Mouse (Mus musculus) hematopoietic stem cell, adult 5-6 weeks (primary cell): ENCODE data around the gene Pakap. TPM values are rescaled to one million over a fixed set of nuclear protein-coding genes. Genes with fewer than 3 reads are reported as not detected.
A peak's percentile ranks its signal among the peaks of the same experiment; 100 is the strongest.

Source experiments
- ATAC-seq, 2 experiments: fragments of 125-278 bp in 1 of 2; replicated peaks in 1 of 2; 2 replicates each; pipeline ENCODE4 v1.8.0; 2016 to 2017; ENCODE audit warnings: inconsistent platforms in 2 of 2, mild to moderate bottlenecking in 2 of 2, moderate number of reproducible peaks in 2 of 2, low read depth in 1 of 2, moderate TSS enrichment in 1 of 2; ENCODE audit not compliant: low FRiP score in 2 of 2, poor library complexity in 2 of 2, severe bottlenecking in 2 of 2, insufficient read depth in 1 of 2, low TSS enrichment in 1 of 2
- total RNA-seq: library from RNA; stranded (forward); fragments of 172-1452, 232-1000 nt; gene quantifications from 2 replicates; pipeline ENCODE4 v1.2.3, GENCODE M21; 2017

The Pakap gene
- total RNA-seq, 1 experiment from 2014 or later: not detected

DNA sequence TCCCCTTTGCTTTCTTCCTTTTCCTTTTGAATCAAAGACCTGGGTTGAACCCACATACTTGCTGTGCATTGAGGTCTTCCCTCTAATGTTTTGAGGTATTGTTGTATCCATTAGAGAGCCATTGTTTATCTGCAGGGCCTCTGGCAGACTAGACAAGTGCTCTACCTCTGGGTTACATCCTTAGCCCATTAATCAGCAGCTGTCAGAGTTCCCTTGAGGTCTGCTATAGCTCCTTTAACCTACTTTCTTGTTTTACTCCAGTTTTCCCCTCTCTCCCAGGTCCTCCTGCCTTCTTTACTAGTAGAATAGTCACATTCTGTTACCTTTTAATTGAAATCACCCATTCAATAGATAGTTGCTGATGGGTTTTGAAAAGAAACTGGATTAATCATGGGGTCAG, 221.1 kb downstream of the Pakap start:
- no peak for ATAC-seq

DNA sequence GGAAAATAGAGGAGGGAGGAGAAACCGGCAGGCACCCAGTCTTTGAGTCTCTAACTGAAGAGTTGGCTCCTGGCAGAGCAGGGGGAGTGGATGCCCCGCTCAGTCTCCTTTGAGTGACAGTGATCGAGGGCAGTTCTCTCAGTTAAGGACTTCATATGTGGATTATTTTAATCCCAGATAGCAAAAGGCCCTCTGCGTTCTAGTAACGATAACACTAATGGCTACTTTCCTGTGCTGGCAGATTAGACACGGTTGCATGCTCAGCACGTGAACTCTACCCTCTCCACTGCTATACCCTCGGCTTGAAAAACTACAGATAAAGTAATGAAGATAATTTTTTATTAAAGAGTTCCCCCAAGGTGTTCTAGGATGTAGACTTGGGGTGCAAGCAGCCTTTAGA, 226.0 kb downstream of the Pakap start:
- ATAC-seq: no peak

DNA sequence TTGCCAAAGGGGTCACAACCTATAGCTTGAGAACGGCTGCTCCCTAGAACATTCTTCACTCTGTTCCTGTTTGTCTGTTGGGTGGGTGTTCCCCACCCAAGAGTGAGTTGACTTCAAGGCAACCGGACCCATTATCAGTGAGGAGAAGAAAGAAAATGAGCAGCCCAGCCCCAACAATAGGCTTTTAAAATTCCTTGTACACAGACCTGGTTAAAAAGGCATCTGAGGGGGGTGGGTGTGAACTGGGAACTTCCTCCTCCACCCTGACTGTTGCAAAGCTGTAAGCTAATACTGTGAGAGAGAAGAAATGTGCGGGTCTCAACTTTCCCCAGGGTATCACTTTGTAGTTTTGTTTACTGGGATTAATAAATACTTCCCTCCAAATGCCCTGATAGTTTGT, 226.6 kb downstream of the Pakap start:
- no peak for ATAC-seq

DNA sequence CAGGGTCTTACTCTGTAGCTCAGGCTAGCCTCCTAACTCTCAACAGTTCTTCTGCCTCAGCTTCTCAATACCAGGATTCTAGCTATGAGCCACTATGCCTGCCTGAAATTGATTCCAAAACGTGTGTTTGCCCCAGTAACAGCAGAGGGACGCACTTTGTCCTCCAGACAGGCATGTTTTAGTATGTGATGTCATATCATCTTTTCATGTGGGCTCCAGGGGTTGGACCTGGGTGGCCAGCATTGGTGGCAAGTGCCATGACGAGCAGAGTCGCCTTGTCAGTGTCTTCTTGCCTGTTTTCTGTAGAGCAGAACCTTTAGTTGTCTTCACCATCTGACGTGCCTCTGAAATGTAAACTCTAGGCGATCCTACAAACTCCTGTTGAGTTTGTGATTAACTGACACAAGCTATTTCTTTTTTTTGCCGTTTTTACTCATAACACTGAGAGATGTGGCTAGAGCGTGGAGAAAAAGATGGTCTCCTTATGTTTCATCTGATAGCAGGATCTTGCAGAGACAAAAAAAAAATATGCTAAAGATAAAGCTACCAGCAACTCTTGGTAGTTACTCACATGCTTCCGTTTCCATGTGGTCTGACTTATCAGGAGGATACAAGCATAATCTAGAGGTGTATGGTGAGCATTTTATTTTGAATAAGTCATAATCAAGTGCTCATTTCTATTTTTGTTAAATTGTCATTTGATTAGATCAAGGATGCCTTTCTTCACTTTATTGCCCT, 229.7 kb downstream of the Pakap start:
- ATAC-seq: peak; percentile 44 to 54

- peak; percentile 39 to 72; a peak in 2 of 4 replicates for ATAC-seq
Measured at GRCm38 (mm10) chr4:57798286-57799018, 230.5 kb downstream of the Pakap start.

DNA sequence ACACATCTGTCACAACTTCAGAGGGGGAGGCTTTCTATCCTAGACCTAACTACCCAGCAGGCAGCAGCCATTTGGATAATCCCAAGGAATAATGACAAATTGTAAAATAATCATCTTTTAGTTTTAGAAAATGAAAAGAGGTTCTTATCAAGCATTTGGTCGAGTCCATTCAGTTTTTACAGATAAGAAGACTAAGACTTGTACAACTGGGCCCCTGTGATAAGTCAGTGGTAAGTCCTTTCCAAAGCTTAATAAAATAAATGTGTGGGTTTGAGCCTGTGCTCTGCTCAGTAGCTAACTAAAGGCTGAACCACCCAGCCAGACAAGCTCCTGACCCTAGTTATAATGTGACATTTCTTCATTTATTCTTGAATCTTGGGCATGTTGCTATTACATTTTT, 231.3 kb downstream of the Pakap start:
- no peak for ATAC-seq

- no peak for ATAC-seq
Measured at GRCm38 (mm10) chr4:57801239-57801638, 233.3 kb downstream of the Pakap start.

- no peak for ATAC-seq
Measured at GRCm38 (mm10) chr4:57801986-57802385, 234.0 kb downstream of the Pakap start.

DNA sequence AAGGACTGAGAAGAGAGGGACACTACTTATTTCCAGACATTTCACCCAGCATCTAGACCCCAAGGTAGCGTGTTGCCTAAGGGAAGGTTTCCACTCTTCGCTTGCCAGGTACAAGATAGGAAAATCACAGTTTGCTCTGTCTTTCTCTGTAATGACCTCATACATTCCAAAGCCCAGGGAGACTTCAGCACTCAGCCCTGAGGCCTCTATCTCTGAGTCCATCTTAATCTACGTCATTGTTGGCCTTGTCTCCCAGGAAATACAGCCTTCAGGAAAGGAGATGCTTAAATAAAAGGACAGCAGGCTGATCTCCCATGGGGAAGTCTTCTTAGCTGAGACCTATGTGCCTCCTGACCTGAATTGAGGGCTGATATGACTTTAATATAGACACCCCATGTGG, 234.4 kb downstream of the Pakap start:
- no peak for ATAC-seq

DNA sequence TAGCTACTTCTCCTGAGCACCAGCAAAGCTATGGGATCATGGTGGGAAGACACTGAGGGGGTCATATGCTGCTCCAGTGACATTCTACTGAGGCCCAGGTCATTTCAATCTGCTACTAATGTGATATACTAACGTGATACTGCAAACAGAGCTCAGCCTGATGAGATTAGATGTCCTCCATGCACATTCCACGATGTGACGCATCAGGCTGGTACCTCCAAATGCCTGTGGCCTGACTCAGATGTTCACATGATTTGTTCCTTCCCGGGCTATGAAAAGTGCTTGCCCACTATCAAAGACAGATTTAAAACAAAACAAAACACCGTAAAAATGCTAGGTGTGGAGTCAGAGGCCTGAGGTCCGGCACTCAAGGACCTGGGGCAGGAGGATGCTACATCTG, 236.9 kb downstream of the Pakap start:
- ATAC-seq: no peak

DNA sequence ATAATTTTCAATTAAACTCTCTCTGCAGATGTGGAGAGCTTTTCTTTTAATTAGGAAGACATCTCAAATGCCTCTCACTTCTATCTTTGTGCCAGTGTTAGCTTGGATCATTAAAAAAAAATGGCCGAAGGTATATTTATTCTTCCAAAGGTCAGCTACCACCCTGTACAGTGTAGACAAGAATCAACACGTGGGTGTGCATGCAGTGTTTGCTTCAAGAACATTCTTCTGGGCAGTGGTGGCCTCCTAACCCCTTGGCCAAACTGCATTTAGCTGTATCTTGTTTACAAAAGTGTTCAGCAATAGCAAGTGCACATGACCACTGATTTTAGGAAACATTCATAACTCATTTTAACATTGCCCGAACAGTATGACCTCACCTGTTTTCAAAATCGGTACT, 241.5 kb downstream of the Pakap start:
- no peak for ATAC-seq

- 0 out of 4 replicates have a peak, but pooled peaks of 1 of the 2 experiments have one; percentile 19 for ATAC-seq
Measured at GRCm38 (mm10) chr4:57812075-57812474, 244.1 kb downstream of the Pakap start.

DNA sequence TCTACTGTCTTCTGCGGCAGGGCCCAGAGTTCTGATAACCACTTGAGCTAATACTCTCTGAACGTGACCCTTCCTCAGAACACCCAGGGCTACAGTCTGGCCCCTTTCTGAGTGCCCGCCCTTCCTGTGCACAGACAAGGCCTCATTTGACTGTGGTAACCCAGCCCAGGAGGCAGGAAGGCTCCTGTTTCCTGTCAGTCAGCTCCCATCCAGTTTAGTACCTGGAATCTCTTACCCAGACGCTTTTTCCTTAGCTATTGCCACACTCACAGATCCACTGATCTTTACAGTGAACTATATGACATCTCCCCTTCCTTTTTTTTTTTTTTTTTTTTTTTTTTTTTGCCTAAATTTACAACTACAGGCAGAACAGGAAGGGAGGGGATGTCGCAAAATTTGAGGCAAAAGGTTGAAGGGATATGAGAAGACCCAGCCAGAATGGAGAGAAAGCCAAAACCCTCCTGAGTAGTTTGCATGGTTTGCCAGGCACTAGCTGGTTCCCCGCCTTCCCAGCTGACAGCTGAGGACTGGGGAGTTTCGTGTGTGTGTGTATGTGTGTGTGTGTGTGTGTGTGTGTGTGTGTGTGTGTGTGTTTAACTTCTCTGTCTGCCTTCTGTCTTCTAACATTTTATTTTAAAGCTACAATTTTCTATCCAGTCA, 245.1 kb downstream of the Pakap start:
- ATAC-seq: peak; percentile 17 to 41; a peak in 1 of 4 replicates

GRCm38 (mm10) chr4:57813576-57813945, 245.6 kb downstream of the Pakap start:
- peak; percentile 76 to 88 for ATAC-seq

DNA sequence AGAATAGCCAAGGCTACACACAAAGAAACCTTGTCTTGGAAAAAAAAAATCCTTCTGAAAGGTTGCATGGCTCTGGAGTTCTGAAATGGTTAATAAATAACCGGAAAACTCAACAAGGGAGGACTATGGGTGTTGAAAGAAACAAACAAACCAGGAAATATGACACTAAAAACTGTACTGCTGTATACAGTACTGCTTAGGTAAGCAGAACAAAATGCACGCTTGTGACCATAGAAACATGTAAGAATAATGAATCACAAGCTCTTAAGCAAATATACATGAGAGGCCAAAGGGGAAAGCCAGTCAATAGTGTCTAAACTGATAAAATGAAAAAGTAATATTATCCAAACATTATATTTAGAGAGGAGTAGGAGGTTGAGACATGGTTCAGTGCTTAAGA, 247.4 kb downstream of the Pakap start:
- no peak for ATAC-seq

- ATAC-seq: no peak
Measured at GRCm38 (mm10) chr4:57816146-57816545, 248.2 kb downstream of the Pakap start.

DNA sequence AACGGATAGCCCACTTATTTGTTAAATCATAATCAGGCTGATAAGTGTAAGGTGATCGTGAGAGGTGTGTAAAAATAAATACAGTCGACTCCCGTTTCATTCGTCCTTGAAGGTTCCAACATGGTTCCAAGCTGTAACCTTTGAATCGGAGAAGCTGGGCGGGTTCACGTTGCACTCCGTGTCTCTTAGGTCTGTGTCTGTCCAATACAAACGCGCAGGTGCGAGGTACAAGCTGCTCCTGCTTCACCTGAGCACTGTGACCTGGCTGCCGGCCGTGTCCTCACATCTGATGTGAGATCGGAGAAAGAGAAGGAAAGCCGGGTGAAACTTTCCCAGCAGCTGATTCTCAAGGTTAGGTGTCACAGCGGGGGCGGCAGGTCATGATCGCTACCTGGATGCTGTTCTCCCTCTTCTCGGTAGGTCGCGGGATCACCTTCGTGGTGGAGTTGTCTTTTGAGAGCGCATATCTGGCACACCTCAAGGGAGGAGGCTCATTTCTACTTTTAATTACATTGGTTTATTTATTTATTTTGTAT, 252.9 kb downstream of the Pakap start:
- no peak for ATAC-seq
